Mouse (Mus musculus): ENCODE measurements around the gene Trim25.

DNA sequence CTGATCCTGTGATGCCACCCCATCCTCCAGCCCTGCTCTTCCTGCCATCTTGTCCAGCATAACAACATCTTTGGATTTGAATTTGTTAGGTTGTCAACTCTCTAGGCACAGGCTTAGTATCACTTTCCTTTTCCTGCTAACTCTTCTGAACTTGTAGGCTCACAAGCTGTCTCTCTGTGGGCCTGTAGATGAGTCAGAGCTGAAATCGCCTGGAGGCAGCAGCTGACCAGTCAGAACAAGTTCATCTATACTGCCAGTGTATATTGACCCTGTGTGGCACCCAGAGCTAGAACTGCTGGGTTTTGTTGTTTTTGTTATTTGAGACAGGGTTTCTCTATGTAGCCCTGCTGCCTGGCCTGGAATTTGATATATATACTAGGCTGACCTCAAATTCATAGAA lies 32.0 kb downstream of the Trim25 start:
- TF ChIP-seq POLR2A (IDR thresholded peaks at IDR 0.05; ENCODE audit: control insufficient read depth, extremely low read depth, insufficient read depth, low read length, poor library complexity) = no peak
- no peak for TF ChIP-seq CTCF (IDR thresholded peaks at IDR 0.05; ENCODE audit: borderline replicate concordance, control insufficient read depth, extremely low read depth, insufficient read depth, low read length, poor library complexity)
